Mouse (Mus musculus) adrenal gland, postnatal 4 days (tissue): ENCODE measurements around the gene 2410004P03Rik. TPM values are rescaled to one million over a fixed set of nuclear protein-coding genes. Genes with fewer than 3 reads are reported as not detected.

Experiments
- DNase-seq, 2 experiments: peaks; one replicate each; pipeline ENCODE4 v3.0.0; 2021 to 2022; ENCODE audit warnings: low spot score in 2 of 2, mixed read lengths in 2 of 2
- long read RNA-seq, 2 experiments: library from polyadenylated mRNA; stranded (forward); transcript quantifications; one replicate each; pipeline ENCODE4 v2.0.0; 2021
- total RNA-seq, 2 experiments: library from RNA; stranded (reverse); gene quantifications; 2 replicates each; pipeline ENCODE4 v1.2.3; 2021

Gene 2410004P03Rik
- total RNA-seq, result not detected
- long read RNA-seq, experiment 1, result 0 reads
- long read RNA-seq, experiment 2, result 0 reads

DNA sequence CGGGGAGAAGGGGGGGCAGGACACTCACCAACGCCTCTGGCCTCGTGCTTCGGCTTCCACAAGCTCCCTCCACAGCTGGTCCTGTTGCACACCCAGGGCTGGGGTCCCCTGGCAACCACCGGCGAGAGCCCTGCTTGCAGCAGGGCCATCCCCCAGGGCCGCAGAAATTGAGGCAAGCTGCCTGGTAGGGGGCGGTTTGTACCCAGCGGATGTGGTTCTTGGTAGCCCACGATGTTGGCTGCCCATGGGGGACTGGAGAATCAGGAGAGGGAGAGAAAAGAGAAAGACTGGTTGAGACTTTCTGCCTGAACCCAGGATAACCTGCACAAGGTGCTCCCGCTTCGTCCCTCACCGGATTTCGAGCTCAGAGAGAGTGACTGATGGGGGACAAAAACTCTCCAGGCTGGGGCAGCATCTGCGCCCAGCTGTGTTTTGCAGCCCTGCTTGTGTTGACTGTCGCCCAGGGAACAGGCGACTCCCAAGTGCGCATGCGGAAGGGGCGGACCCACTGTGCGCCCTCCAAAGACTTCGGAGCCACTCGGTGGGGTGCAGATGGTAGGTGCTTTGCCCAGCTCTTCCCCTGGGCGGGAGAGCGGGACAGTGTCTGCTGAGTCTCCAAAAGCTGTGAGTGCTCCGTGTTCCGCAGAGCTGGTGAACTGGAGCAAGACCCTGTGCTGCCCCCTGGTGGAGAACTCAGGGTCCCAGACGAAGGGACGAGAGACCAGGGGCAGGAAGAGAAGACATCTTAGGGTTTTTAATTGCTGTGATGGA, at the start of gene 2410004P03Rik:
Gene 2410004P03Rik (minus strand): TSS at position 628 of the 771 bp plus-strand sequence.
- DNase-seq, result peak; percentile 63 to 70

GRCm38 (mm10) chr12:17061183-17061722, 49.7 kb upstream of the 2410004P03Rik start:
- no peak for DNase-seq

GRCm38 (mm10) chr12:17058490-17058889, 47.0 kb upstream of the 2410004P03Rik start:
- no peak for DNase-seq

- no peak for DNase-seq
Observed at GRCm38 (mm10) chr12:17057110-17057509, 45.6 kb upstream of the 2410004P03Rik start.

DNA sequence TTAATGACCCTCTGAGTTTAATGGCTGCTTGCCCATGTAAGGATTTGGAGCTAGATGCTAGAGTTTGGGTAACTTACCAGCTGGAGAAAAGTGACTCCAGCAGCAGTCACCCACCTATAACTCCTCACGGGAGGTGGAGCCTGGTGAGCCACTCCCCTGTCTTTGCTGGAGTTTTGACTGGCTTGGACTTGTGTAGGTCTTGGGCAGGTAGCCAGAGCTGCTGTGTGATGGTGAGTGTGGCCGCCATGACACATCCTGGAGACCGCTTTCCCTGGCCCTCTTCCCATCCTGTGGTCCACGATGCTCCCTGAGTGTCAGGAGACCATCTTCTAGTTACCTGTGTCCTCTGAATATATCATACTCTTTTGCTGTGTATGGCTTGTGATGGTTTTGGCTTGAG, 44.2 kb upstream of the 2410004P03Rik start:
- DNase-seq, result no peak

DNA sequence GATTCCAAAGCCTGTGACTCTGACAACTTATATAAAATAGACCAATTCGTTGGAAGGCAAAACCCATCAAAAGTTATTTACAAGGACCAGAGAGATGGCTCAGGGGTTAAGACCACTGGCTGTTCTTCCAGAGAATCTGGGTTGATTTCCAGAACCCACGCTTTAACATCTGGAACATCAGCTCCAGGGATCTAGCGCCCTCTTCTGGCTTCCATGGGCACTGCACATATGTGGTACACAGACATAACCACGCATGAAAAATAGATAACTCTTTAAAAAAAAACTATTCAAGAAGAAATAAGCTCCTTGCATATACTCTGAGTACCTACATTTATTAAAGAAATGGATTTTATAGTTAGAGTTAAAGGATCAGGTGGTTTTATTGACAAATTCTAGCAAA, 43.2 kb upstream of the 2410004P03Rik start:
- DNase-seq, result no peak

- no peak for DNase-seq
Observed at GRCm38 (mm10) chr12:17052673-17053072, 41.1 kb upstream of the 2410004P03Rik start.

DNA sequence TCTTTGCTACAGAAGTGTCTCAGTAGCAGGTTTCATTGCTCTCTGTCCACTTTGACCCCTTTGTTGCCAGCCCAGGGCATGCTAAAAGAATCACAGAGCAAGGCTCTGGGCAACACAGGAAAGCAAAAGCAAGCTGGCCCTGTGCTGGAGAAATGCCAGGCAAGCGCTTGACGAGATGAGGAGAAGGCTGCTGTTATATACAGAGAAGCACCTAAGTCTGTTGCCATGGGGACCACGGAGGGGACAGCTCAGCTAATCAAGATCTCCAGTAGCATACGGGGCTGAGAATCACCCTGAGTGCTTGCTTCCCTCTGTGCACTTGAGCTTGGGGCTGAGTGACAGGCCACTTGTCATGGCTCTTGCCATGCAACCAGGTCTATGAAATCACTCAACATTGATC, 39.5 kb upstream of the 2410004P03Rik start:
- no peak for DNase-seq

GRCm38 (mm10) chr12:17049796-17050195, 38.3 kb upstream of the 2410004P03Rik start:
- DNase-seq, result no peak

- DNase-seq, result no peak
Observed at GRCm38 (mm10) chr12:17048979-17049612, 37.6 kb upstream of the 2410004P03Rik start.

GRCm38 (mm10) chr12:17043311-17043710, 31.8 kb upstream of the 2410004P03Rik start:
- DNase-seq, result no peak

DNA sequence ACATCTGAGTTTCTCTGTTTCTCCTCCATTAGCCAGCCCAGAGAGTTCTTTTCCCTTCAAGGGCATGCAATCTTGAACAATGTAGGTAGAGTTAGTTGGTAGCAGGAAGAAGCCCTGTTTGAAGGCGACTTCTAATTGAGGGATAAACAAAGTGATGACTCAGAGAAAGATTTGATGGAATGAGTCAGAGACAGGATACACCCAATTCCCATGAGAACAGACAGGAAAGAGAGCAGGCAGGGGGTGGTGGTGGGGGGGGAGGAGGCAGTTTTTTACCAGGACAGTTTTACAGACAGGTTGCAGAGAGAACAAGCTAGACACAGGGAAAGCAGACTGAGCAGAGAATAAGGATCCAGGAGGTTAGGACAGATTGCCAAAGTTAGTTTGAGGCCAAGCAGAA, 29.0 kb upstream of the 2410004P03Rik start:
- no peak for DNase-seq

GRCm38 (mm10) chr12:17039415-17039814, 27.9 kb upstream of the 2410004P03Rik start:
- DNase-seq, result no peak

DNA sequence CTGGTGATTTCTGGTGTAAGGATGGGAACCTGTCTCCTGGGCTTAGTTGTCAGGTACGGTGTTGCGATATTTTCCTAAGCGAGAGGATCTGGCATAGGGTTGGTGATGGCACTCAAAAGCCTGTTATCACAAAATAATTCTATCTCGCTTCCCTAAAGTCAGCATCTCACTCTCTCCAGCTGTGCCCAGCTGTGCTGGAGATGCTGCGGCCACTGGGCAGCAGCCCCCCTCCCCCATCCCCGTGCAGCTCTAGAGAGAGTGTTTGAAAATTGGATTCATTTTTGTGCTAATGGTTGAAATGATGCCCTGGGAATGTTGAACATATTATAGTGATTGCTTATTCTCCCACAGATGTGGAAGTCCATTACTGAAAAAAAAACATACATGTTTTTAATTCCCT, 26.7 kb upstream of the 2410004P03Rik start:
- DNase-seq, result no peak

- no peak for DNase-seq
Observed at GRCm38 (mm10) chr12:17037053-17037610, 25.6 kb upstream of the 2410004P03Rik start.

DNA sequence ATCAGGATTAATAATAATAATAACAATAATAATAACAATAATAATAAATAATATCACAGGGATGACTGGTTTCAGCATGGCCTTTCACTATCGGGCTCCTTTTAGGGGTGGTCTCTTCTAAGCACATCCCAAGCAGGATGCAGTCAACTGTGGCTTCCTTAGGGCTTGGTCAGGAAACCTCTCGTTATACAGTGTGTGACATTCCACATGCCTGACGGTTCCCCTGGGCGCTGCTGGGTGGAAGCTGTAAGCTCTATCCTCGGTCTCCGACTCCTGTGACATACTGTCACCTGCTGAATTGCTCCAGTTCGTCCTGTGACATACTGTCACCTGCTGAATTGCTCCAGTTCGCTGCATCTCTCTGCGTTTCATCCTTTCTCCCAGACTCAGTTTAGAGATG, 25.0 kb upstream of the 2410004P03Rik start:
- no peak for DNase-seq

DNA sequence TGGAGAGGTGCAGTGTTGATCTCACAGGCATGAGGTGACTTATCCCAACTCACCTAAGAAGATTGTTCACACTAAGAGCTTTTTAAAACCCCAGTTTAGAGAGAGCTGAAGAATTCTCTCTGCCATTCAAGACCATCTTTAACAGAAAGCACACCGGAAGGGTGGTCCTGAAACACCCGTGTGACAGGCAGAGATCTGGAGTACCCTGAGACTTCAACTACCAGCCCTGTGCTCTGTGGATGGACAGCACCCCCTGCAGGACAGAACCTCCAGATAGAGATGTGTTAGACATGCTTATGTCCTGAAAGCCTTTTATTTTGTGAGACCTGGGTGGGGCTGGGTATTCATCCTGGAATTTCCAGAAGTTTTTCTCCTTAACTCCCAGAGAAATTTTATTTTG, 23.6 kb upstream of the 2410004P03Rik start:
- DNase-seq, result no peak

GRCm38 (mm10) chr12:17034671-17035070, 23.1 kb upstream of the 2410004P03Rik start:
- DNase-seq, result no peak

- DNase-seq, result no peak
Observed at GRCm38 (mm10) chr12:17033464-17033841, 21.9 kb upstream of the 2410004P03Rik start.

- DNase-seq, result peak; percentile 32 to 57
Observed at GRCm38 (mm10) chr12:17032694-17033463, 21.4 kb upstream of the 2410004P03Rik start.

DNA sequence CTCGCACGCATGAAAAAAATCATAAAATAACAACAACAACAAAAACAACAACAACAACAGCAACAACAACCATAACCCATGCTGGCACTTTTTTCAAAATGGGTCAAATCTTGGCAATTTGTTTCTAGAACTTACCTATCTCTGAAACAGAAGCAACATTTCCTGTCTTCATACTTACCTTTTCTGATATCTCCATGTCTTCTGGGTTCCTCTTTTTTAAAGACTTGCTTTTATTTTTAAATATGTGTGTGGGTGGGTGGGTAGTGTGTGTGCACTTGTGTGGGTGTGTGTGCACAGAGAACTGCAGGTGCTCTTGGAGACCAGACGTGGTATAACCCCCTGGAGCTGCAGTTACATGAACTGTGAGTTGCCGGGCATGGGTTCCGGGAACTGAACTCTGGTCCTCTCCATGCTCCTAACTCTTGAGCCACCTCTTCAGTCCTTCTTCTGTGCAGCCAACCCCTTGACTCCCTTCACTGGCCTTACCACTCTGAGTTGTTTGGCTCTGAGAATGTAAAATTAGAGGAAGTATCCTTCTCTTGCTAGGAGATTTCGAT, 13.1 kb upstream of the 2410004P03Rik start:
- no peak for DNase-seq
